In the genomic region with DNA sequence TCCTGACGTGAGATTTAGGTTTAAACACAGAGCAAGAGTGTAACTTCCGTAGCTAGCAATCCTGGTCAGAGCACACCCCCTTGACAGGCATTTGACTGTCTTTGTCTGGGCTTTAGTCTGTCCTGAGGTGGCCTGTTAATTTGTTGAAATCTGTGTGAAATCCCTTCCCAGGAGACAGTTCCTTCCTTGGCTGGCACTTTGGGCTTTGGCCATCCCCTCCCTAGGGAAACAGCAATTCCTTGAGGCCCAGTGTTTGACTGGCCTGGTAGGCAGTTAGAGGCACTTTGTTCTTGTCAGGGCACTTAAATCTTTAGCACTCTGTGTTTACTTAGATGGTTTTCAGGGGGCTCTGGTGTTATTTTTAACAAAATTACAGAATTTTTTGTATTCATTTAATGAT, we compare ENCODE assay signal across 20 mouse cellular contexts.
DNase-seq lines count a peak whose midpoint lies in the region; ATAC-seq and TF ChIP-seq lines count a peak whose summit lies in the region.
"Had no signal": no experiment of that assay in that cellular context is flagged by ENCODE, and none has a peak within 500 bp of the region (broad histone marks: within the 10 kb centered on the region; RNA-seq: fewer than 3 reads in every experiment).

No protein-coding gene starts in this region.

- H3K9me3 ChIP-seq in liver, postnatal 0 days (ENCODE audit: low read length) = no peaks in the 10 kb centered on the region
- H3K9me3 ChIP-seq: forebrain, embryonic 13.5 days had no signal

- H3K27ac ChIP-seq in liver, postnatal 0 days (ENCODE audit: low read depth) = peak overlapping the region; percentile 39; the same call in 1 of the 2 replicates
- H3K27ac ChIP-seq: embryonic facial prominence, embryonic 10.5 days; forebrain, embryonic 13.5 days; gastrocnemius, adult 2 months had no signal

- H3K79me2 ChIP-seq in myocyte (ENCODE audit: control insufficient read depth, insufficient read depth) = peaks cover 47% of the 10 kb centered on the region

- peaks cover 18% of the 10 kb centered on the region for H3K4me1 ChIP-seq in liver, postnatal 0 days (ENCODE audit: insufficient read depth)
- H3K4me1 ChIP-seq: forebrain, embryonic 13.5 days had no signal

- no peak for TF ChIP-seq POLR2A in myocyte (IDR thresholded peaks at IDR 0.05; ENCODE audit: insufficient read length, low read depth)

- H3K4me2 ChIP-seq in liver, postnatal 0 days (ENCODE audit: low read depth, low read length) = no peak overlapping the region
- no peak overlapping the region for H3K4me2 ChIP-seq in myocyte (ENCODE audit: low read depth)
- H3K4me2 ChIP-seq: forebrain, embryonic 13.5 days; heart, embryonic 11.5 days had no signal

- DNase-seq in adrenal gland, postnatal 14 days = peak; percentile 59
- no peak for DNase-seq in adrenal gland, adult 18-20 months (ENCODE audit: low spot score in 2 of 2)
- no peak for DNase-seq in liver, postnatal 0 days
- no peak for DNase-seq in liver
- DNase-seq in MN1 (ENCODE audit: low spot score) = peak; percentile 74
- no peak for DNase-seq in lung, postnatal 10 days
- DNase-seq: cerebellum, adult 2 months; cerebellum, postnatal 10 days; forebrain, postnatal 0 days; gastrocnemius, adult 2 months; gastrocnemius, postnatal 36 days; heart, adult 11 months; heart, postnatal 36 days; kidney, adult 11 months had no signal

- TF ChIP-seq EP300 in liver, postnatal 0 days (IDR thresholded peaks at IDR 0.05; ENCODE audit: low read depth) = no peak

- no peak for TF ChIP-seq CTCF in liver, postnatal 0 days (IDR thresholded peaks at IDR 0.05; ENCODE audit: low read depth)

- WGBS in liver, postnatal 0 days (ENCODE audit: insufficient replicate concordance) = 73% methylated on average over 2 of the region's 2 CpGs

- H3K4me3 ChIP-seq in liver, postnatal 0 days (ENCODE audit: low read depth, low read length) = no peak overlapping the region
- no peak overlapping the region for H3K4me3 ChIP-seq in myocyte
- H3K4me3 ChIP-seq: embryonic facial prominence, embryonic 10.5 days; forebrain, embryonic 13.5 days; gastrocnemius, adult 2 months had no signal

- ATAC-seq in liver, postnatal 0 days = no peak
- ATAC-seq: forebrain, embryonic 13.5 days; forebrain, postnatal 0 days; hindbrain, embryonic 16.5 days had no signal

- H3K36me3 ChIP-seq in liver, postnatal 0 days (replicated peaks; ENCODE audit: insufficient read depth, low read length) = peaks cover 10% of the 10 kb centered on the region
- peaks cover 9% of the 10 kb centered on the region for H3K36me3 ChIP-seq in myocyte (ENCODE audit: control insufficient read depth, insufficient read depth)

- no peaks in the 10 kb centered on the region for H3K27me3 ChIP-seq in liver, postnatal 0 days (ENCODE audit: insufficient read depth, low read length)
- no peaks in the 10 kb centered on the region for H3K27me3 ChIP-seq in myocyte (ENCODE audit: control insufficient read depth, insufficient read depth, insufficient read length)
- H3K27me3 ChIP-seq: CH12.LX; forebrain, embryonic 13.5 days had no signal

- no peak overlapping the region for H3K9ac ChIP-seq in liver, postnatal 0 days (replicated peaks)
- H3K9ac ChIP-seq: forebrain, embryonic 13.5 days; forebrain, postnatal 0 days had no signal

- H3ac ChIP-seq in myocyte (ENCODE audit: control insufficient read depth, insufficient read length) = no peak overlapping the region

TF ChIP-seq in myocyte, 11 proteins besides CTCF, POLR2A, EP300 and RAD21:
- TF ChIP-seq CEBPB (IDR thresholded peaks at IDR 0.05; ENCODE audit: insufficient read depth, poor library complexity, severe bottlenecking) = peak; percentile 23; the same call in 1 of the 2 replicates
- no peak for TF ChIP-seq TCF3 (IDR thresholded peaks at IDR 0.05; ENCODE audit: insufficient read length, low read depth)
- no peak for TF ChIP-seq TCF12 (IDR thresholded peaks at IDR 0.05; ENCODE audit: insufficient read depth, poor library complexity, severe bottlenecking)
- no peak for TF ChIP-seq E2F4 (IDR thresholded peaks at IDR 0.05; ENCODE audit: insufficient read depth)
- no peak for TF ChIP-seq MYOD1 (IDR thresholded peaks at IDR 0.05; ENCODE audit: control insufficient read depth in 1 of 3, insufficient read length in 2 of 3, low read depth in 2 of 3)
- TF ChIP-seq SRF (IDR thresholded peaks at IDR 0.05; ENCODE audit: control insufficient read depth, insufficient read length, low read depth) = no peak
- no peak for TF ChIP-seq POLR2AphosphoS2 (IDR thresholded peaks at IDR 0.05; ENCODE audit: insufficient read length, low read depth)
- no peak for TF ChIP-seq MYOG (IDR thresholded peaks at IDR 0.05; ENCODE audit: control insufficient read depth in 1 of 3, insufficient read depth in 1 of 3, insufficient read length in 2 of 3, low read depth in 2 of 3)

Comparison
In these comparisons a context has a peak if more than half of its experiments do, and no peak if none do; other contexts are left out.
1. DNase-seq: peak in adrenal gland, postnatal 14 days (single experiment) and MN1 (single experiment); none in adrenal gland, adult 18-20 months (0 of 2), liver, postnatal 0 days (single experiment), liver (single experiment) and lung, postnatal 10 days (single experiment).